Mouse (Mus musculus): ENCODE data around the gene Bag3. TPM values are rescaled to one million over a fixed set of nuclear protein-coding genes. Genes with fewer than 3 reads are reported as not detected.

Bag3 gene
- total and polyA plus RNA-seq, 3 experiments, result 0.13 to 0.24 TPM; not detected in 1

DNA sequence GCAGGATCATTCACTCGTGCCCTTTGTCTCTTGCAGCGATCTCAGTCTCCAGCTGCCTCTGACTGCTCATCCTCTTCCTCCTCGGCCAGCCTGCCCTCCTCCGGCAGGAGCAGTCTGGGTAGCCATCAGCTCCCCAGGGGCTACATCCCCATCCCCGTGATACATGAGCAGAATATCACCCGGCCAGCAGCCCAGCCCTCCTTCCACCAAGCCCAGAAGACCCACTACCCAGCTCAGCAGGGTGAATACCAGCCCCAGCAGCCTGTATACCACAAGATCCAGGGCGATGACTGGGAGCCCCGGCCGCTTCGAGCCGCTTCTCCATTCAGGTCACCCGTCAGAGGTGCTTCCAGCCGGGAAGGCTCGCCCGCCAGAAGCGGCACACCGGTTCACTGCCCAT, 18.4 kb downstream of the Bag3 start:
- no peaks in the 10 kb centered on the region for H3K9me3 ChIP-seq (replicated peaks; ENCODE audit: low read length)
- in situ Hi-C loops (cut with MboI; ENCODE audit: low pct_ligation_motif_present, low pct_unique_long_range_greater_than_20kb, low sequenced_read_pairs) (loop anchor here (5.0 kb wide), 1 partner anchor 79 kb away; the partner anchor contains the start of gene Tial1), dilution Hi-C loops (cut with MboI; ENCODE audit: extremely low pct_ligation_motif_present, extremely low pct_unique_long_range_greater_than_20kb, low sequenced_read_pairs) (no loop called here)
- TF ChIP-seq SMC3 (IDR thresholded peaks at IDR 0.05; ENCODE audit: low read depth, low read length) (no peak), ZKSCAN1 (IDR thresholded peaks at IDR 0.05; ENCODE audit: borderline replicate concordance, low read depth, low read length) (no peak), MXI1 (IDR thresholded peaks at IDR 0.05; ENCODE audit: low read depth, low read length) (no peak), ZMIZ1 (IDR thresholded peaks at IDR 0.05; ENCODE audit: low read depth, low read length) (no peak), GABPA (IDR thresholded peaks at IDR 0.05; ENCODE audit: insufficient replicate concordance, low read depth, low read length) (no peak), JUND (conservative IDR thresholded peaks at IDR 0.05; ENCODE audit: low read depth, low read length) (no peak), IRF4 (IDR thresholded peaks at IDR 0.05; ENCODE audit: low read depth, low read length) (no peak), ELF1 (IDR thresholded peaks at IDR 0.05; ENCODE audit: low read depth, low read length) (no peak), POLR2AphosphoS2 (IDR thresholded peaks at IDR 0.05; ENCODE audit: low read depth, low read length) (no peak), ZNF384 (IDR thresholded peaks at IDR 0.05; ENCODE audit: low read depth, low read length) (no peak), MYC (IDR thresholded peaks at IDR 0.05; ENCODE audit: low read depth, low read length) (no peak), E2F4 (IDR thresholded peaks at IDR 0.05; ENCODE audit: insufficient replicate concordance, low read depth, low read length) (no peak)
- peaks cover 7 to 38% of the 10 kb centered on the region in 2 experiments for H3K4me1 ChIP-seq (ENCODE audit: control insufficient read depth in 1 of 2, insufficient read depth in 2 of 2)
- DNase-seq (ENCODE audit: extremely low read depth), result no peak
- H3K27ac ChIP-seq (ENCODE audit: insufficient read depth, low read depth), result no peak overlapping the region
- no peak overlapping the region for H3K4me3 ChIP-seq (replicated peaks in 1 of 3; ENCODE audit: low read depth in 2 of 3, low read length in 2 of 3, poor library complexity in 1 of 3)
- H3K4me2 ChIP-seq (ENCODE audit: insufficient read depth, low read depth, poor library complexity, severe bottlenecking), result no peak overlapping the region
- H3K36me3 ChIP-seq (replicated peaks in 1 of 2; ENCODE audit: control insufficient read depth in 1 of 2, insufficient read depth in 1 of 2, low read length in 1 of 2), result no peaks in the 10 kb centered on the region
- no peaks in the 10 kb centered on the region for H3K27me3 ChIP-seq (replicated peaks)
- no peaks in the 10 kb centered on the region for H3K79me2 ChIP-seq (replicated peaks; ENCODE audit: control insufficient read depth, extremely low read depth, insufficient read depth, poor library complexity, severe bottlenecking)
- H3K9ac ChIP-seq (ENCODE audit: insufficient read depth, low read depth), result no peak overlapping the region

DNA sequence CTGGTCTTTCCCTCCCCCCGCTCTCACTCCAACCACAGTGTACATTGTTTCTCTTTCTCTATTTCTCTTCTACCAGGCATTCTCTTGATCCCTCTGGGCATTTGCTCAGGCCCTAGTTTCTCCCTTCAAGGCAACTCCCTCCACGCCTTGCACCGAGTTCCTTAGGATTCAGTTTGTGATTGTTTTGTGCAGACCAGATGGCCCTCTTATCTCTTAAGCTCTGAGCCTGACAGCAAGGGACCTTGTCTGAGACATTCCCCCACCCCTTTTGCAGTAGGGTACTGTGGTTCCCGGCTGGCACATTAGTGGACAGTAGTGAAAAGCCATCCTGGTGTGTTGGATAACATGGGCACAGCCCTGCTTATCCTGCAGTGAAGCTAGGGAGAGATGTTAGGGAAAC, 19.1 kb downstream of the Bag3 start:
- no peak for DNase-seq (ENCODE audit: extremely low read depth)
- no peak overlapping the region for H3K9ac ChIP-seq (ENCODE audit: insufficient read depth, low read depth)
- H3K4me3 ChIP-seq (replicated peaks in 1 of 3; ENCODE audit: low read depth in 2 of 3, low read length in 2 of 3, poor library complexity in 1 of 3), result no peak overlapping the region
- H3K27ac ChIP-seq (ENCODE audit: insufficient read depth, low read depth), result no peak overlapping the region
- no peaks in the 10 kb centered on the region for H3K9me3 ChIP-seq (replicated peaks; ENCODE audit: low read length)
- no peak for TF ChIP-seq GABPA (IDR thresholded peaks at IDR 0.05; ENCODE audit: insufficient replicate concordance, low read depth, low read length)
- TF ChIP-seq TCF12 (IDR thresholded peaks at IDR 0.05; ENCODE audit: low read depth, low read length), result no peak
- TF ChIP-seq IRF4 (IDR thresholded peaks at IDR 0.05; ENCODE audit: low read depth, low read length), result no peak
- no peak for TF ChIP-seq ETS1 (conservative IDR thresholded peaks at IDR 0.05; ENCODE audit: low read depth, low read length)
- TF ChIP-seq MXI1 (IDR thresholded peaks at IDR 0.05; ENCODE audit: low read depth, low read length), result no peak
- TF ChIP-seq JUND (conservative IDR thresholded peaks at IDR 0.05; ENCODE audit: low read depth, low read length), result no peak
- no peak for TF ChIP-seq NELFE (IDR thresholded peaks at IDR 0.05; ENCODE audit: low read depth, low read length)
- TF ChIP-seq SIN3A (IDR thresholded peaks at IDR 0.05; ENCODE audit: low read length), result no peak
- TF ChIP-seq POLR2A (IDR thresholded peaks at IDR 0.05; ENCODE audit: low read depth, low read length), result no peak
- no peak for TF ChIP-seq BHLHE40 (IDR thresholded peaks at IDR 0.05; ENCODE audit: low read depth, low read length)
- no peak for TF ChIP-seq MAFK (IDR thresholded peaks at IDR 0.05; ENCODE audit: insufficient replicate concordance, low read length)
- no peak overlapping the region for H3K4me2 ChIP-seq (ENCODE audit: insufficient read depth, low read depth, poor library complexity, severe bottlenecking)
- H3K4me1 ChIP-seq (ENCODE audit: control insufficient read depth in 1 of 2, insufficient read depth in 2 of 2), result peaks cover 7 to 33% of the 10 kb centered on the region in 2 experiments
- no peaks in the 10 kb centered on the region for H3K79me2 ChIP-seq (replicated peaks; ENCODE audit: control insufficient read depth, extremely low read depth, insufficient read depth, poor library complexity, severe bottlenecking)
- no peaks in the 10 kb centered on the region for H3K36me3 ChIP-seq (replicated peaks in 1 of 2; ENCODE audit: control insufficient read depth in 1 of 2, insufficient read depth in 1 of 2, low read length in 1 of 2)
- no peaks in the 10 kb centered on the region for H3K27me3 ChIP-seq (replicated peaks)
- in situ Hi-C loops (cut with MboI; ENCODE audit: low pct_ligation_motif_present, low pct_unique_long_range_greater_than_20kb, low sequenced_read_pairs), result loop anchor here (5.0 kb wide), 1 partner anchor 80 kb away; the partner anchor contains the start of gene Tial1
- dilution Hi-C loops (cut with MboI; ENCODE audit: extremely low pct_ligation_motif_present, extremely low pct_unique_long_range_greater_than_20kb, low sequenced_read_pairs), result no loop called here
